In genomic region chr3:146469226-146469625, GRCm38 (mm10) we compare ENCODE assay signal across 16 mouse cellular contexts.
"Had no signal": no experiment of that assay in that cellular context is flagged by ENCODE, and none has a peak within 500 bp of the region (broad histone marks: within the 10 kb centered on the region; RNA-seq: fewer than 3 reads in every experiment).

No protein-coding gene starts in this region.

- H3K27me3 ChIP-seq: neural tube, embryonic 13.5 days; neural tube, embryonic 15.5 days; stomach, embryonic 15.5 days had no signal

- H3K4me2 ChIP-seq: neural tube, embryonic 13.5 days; neural tube, embryonic 15.5 days; stomach, embryonic 15.5 days had no signal

- H3K9me3 ChIP-seq: neural tube, embryonic 13.5 days; neural tube, embryonic 15.5 days; stomach, embryonic 15.5 days had no signal

- H3K4me1 ChIP-seq: neural tube, embryonic 13.5 days; neural tube, embryonic 15.5 days; stomach, embryonic 15.5 days had no signal

- H3K4me3 ChIP-seq: neural tube, embryonic 13.5 days; neural tube, embryonic 15.5 days; stomach, embryonic 15.5 days had no signal

- H3K9ac ChIP-seq: neural tube, embryonic 13.5 days; neural tube, embryonic 15.5 days; stomach, embryonic 15.5 days had no signal

- H3K36me3 ChIP-seq: neural tube, embryonic 13.5 days; neural tube, embryonic 15.5 days; stomach, embryonic 15.5 days had no signal

- DNase-seq: retina, postnatal 1 day; right cerebral cortex, adult 18-20 months; right cerebral cortex, postnatal 14 days; right cerebral cortex, postnatal 25 days; right cerebral cortex, postnatal 4 days; spleen, adult 18-20 months; thymus, adult 18-20 months; thymus, adult 2 months; thymus, postnatal 14 days; thymus, postnatal 25 days; thymus, postnatal 36 days; thymus, postnatal 4 days had no signal

- H3K27ac ChIP-seq: neural tube, embryonic 13.5 days; neural tube, embryonic 15.5 days; stomach, embryonic 15.5 days; stomach, postnatal 0 days had no signal
